Mouse (Mus musculus) thymus, postnatal 4 days (tissue): ENCODE data around the gene Camkk2.

ENCODE experiments used
- DNase-seq: peaks from one replicate; pipeline ENCODE4 v3.0.0; 2021

Camkk2 gene

GRCm38 (mm10) chr5:122780791-122781432 is 1.7 kb upstream of the Camkk2 start:
- DNase-seq = peak; percentile 22

- no peak for DNase-seq
These were observed 680 bp downstream of the Camkk2 start for GRCm38 (mm10) chr5:122778231-122779226.

GRCm38 (mm10) chr5:122777322-122777721 is 1.9 kb downstream of the Camkk2 start:
- DNase-seq = no peak

GRCm38 (mm10) chr5:122775646-122776286 is 3.4 kb downstream of the Camkk2 start:
- no peak for DNase-seq

GRCm38 (mm10) chr5:122774743-122775611 is 4.2 kb downstream of the Camkk2 start:
- no peak for DNase-seq

GRCm38 (mm10) chr5:122773756-122774155 is 5.5 kb downstream of the Camkk2 start:
- DNase-seq = no peak

GRCm38 (mm10) chr5:122771428-122771827 is 7.8 kb downstream of the Camkk2 start:
- DNase-seq = no peak

GRCm38 (mm10) chr5:122770806-122771261 is 8.4 kb downstream of the Camkk2 start:
- DNase-seq = peak; percentile 48

- no peak for DNase-seq
These were observed 8.9 kb downstream of the Camkk2 start for GRCm38 (mm10) chr5:122770304-122770703.

- DNase-seq = no peak
These were observed 10.1 kb downstream of the Camkk2 start for GRCm38 (mm10) chr5:122769101-122769568.

GRCm38 (mm10) chr5:122767283-122767682 is 11.9 kb downstream of the Camkk2 start:
- no peak for DNase-seq

- DNase-seq = peak; percentile 69
These were observed 15.2 kb downstream of the Camkk2 start for GRCm38 (mm10) chr5:122764032-122764464.

- no peak for DNase-seq
These were observed 15.8 kb downstream of the Camkk2 start for GRCm38 (mm10) chr5:122763271-122764031.

- no peak for DNase-seq
These were observed 22.5 kb downstream of the Camkk2 start for GRCm38 (mm10) chr5:122756680-122757079.

GRCm38 (mm10) chr5:122756144-122756543 is 23.1 kb downstream of the Camkk2 start:
- no peak for DNase-seq

- DNase-seq = no peak
These were observed 23.6 kb downstream of the Camkk2 start for GRCm38 (mm10) chr5:122755620-122756019.

- DNase-seq = no peak
These were observed 24.7 kb downstream of the Camkk2 start for GRCm38 (mm10) chr5:122754477-122754876.

GRCm38 (mm10) chr5:122747950-122748349 is 31.3 kb downstream of the Camkk2 start:
- no peak for DNase-seq

- no peak for DNase-seq
These were observed 35.3 kb downstream of the Camkk2 start for GRCm38 (mm10) chr5:122743880-122744422.

GRCm38 (mm10) chr5:122736761-122737160 is 42.4 kb downstream of the Camkk2 start:
- no peak for DNase-seq

- DNase-seq = no peak
These were observed 43.4 kb downstream of the Camkk2 start for GRCm38 (mm10) chr5:122735853-122736252.
